Mouse (Mus musculus) C2C12 (cell line): Measurements from ENCODE around the gene Iqcb1. TPM values are rescaled to one million over a fixed set of nuclear protein-coding genes. Genes with fewer than 3 reads are reported as not detected.

Source experiments
- H3K27me3 ChIP-seq: one replicate; pipeline ENCODE4 v1.6.1; 2011; ENCODE audit not compliant: control insufficient read depth, insufficient read depth, insufficient read length
- H3K36me3 ChIP-seq: one replicate; pipeline ENCODE4 v1.6.1; 2011; ENCODE audit not compliant: control insufficient read depth, insufficient read depth
- H3K4me3 ChIP-seq: one replicate; pipeline ENCODE4 v1.5.1; 2011; ENCODE audit warnings: mild to moderate bottlenecking, control low read depth; ENCODE audit not compliant: poor library complexity, insufficient read depth, severe bottlenecking
- H3K79me2 ChIP-seq: one replicate; pipeline ENCODE4 v1.6.1; 2011; ENCODE audit not compliant: control insufficient read depth, insufficient read depth
- H3K79me3 ChIP-seq: one replicate; pipeline ENCODE4 v1.6.1; 2011; ENCODE audit warnings: low read depth, control low read depth
- H3ac ChIP-seq: one replicate; pipeline ENCODE3; 2011; ENCODE audit warnings: low read depth; ENCODE audit not compliant: control insufficient read depth, insufficient read length
- CEBPB ChIP-seq: IDR thresholded peaks from one replicate; pipeline ENCODE4 v1.6.1; 2011; ENCODE audit warnings: low read depth, mild to moderate bottlenecking, control low read depth, moderate library complexity
- CTCF ChIP-seq: IDR thresholded peaks from one replicate; pipeline ENCODE4 v1.5.1; 2011; ENCODE audit not compliant: control insufficient read depth, insufficient read depth, insufficient read length
- FOSL1 ChIP-seq: IDR thresholded peaks from one replicate; pipeline ENCODE4 v1.8.0; 2011; ENCODE audit warnings: mild to moderate bottlenecking, low read length; ENCODE audit not compliant: poor library complexity, insufficient read depth, severe bottlenecking
- MAX ChIP-seq: IDR thresholded peaks from one replicate; pipeline ENCODE4 v1.6.1; 2011; ENCODE audit warnings: mild to moderate bottlenecking, control low read depth
- MYOD1 ChIP-seq: IDR thresholded peaks from one replicate; pipeline ENCODE4 v1.6.1; 2011; ENCODE audit warnings: low read depth; ENCODE audit not compliant: control insufficient read depth, insufficient read length
- MYOG ChIP-seq: IDR thresholded peaks from one replicate; pipeline ENCODE4 v1.6.1; 2011; ENCODE audit not compliant: control insufficient read depth, insufficient read length; ENCODE audit errors: extremely low read depth
- USF1 ChIP-seq: IDR thresholded peaks from one replicate; pipeline ENCODE4 v1.6.1; 2011; ENCODE audit warnings: low read depth, mild to moderate bottlenecking, control low read depth, moderate library complexity
- polyA plus RNA-seq: library from polyadenylated mRNA; unstranded; fragments of >200 nt; fragmentation: generic; extraction: Trizol; gene quantifications from one replicate; pipeline ENCODE4 v1.2.1, GENCODE M21; 2012; ENCODE audit warnings: missing spikeins

Gene Iqcb1
- polyA plus RNA-seq, 1 experiment, result 3.4 TPM

GRCm38 (mm10) chr16:36884881-36885280, 56.7 kb downstream of the Iqcb1 start:
- TF ChIP-seq MYOD1 (no peak), MYOG (no peak), FOSL1 (no peak), CTCF (no peak), CEBPB (no peak), MAX (no peak), USF1 (no peak)
- Histone ChIP-seq H3K79me3 (no peaks in the 10 kb centered on the region), H3K36me3 (peaks cover 11% of the 10 kb centered on the region), H3ac (no peak overlapping the region), H3K79me2 (peaks cover 11% of the 10 kb centered on the region), H3K27me3 (no peaks in the 10 kb centered on the region), H3K4me3 (no peak overlapping the region)

- Histone ChIP-seq H3K27me3 (no peaks in the 10 kb centered on the region), H3K79me3 (no peaks in the 10 kb centered on the region), H3ac (no peak overlapping the region), H3K4me3 (no peak overlapping the region), H3K79me2 (peaks cover 4% of the 10 kb centered on the region), H3K36me3 (peaks cover 11% of the 10 kb centered on the region)
- TF ChIP-seq FOSL1 (no peak), MYOG (no peak), CTCF (no peak), MAX (no peak), USF1 (no peak), CEBPB (no peak)
Observed at GRCm38 (mm10) chr16:36885912-36886311, 57.7 kb downstream of the Iqcb1 start.

GRCm38 (mm10) chr16:36887546-36887945, 59.4 kb downstream of the Iqcb1 start:
- TF ChIP-seq MYOD1, result no peak
- TF ChIP-seq CEBPB, result no peak
- no peak for TF ChIP-seq MYOG
- TF ChIP-seq CTCF, result no peak
- TF ChIP-seq MAX, result no peak
- no peak for TF ChIP-seq FOSL1
- no peak for TF ChIP-seq USF1
- Histone ChIP-seq H3ac (no peak overlapping the region), H3K36me3 (peaks cover 16% of the 10 kb centered on the region)

GRCm38 (mm10) chr16:36890559-36890958, 62.4 kb downstream of the Iqcb1 start:
- no peaks in the 10 kb centered on the region for H3K79me2 ChIP-seq
- TF ChIP-seq FOSL1, result no peak
- no peak for TF ChIP-seq MAX
- no peak for TF ChIP-seq USF1
- TF ChIP-seq CTCF, result no peak
- no peak for TF ChIP-seq MYOG
- TF ChIP-seq CEBPB, result no peak
- no peak for TF ChIP-seq MYOD1
- H3K79me3 ChIP-seq, result no peaks in the 10 kb centered on the region
- peaks cover 26% of the 10 kb centered on the region for H3K36me3 ChIP-seq
- H3K27me3 ChIP-seq, result no peaks in the 10 kb centered on the region
- H3K4me3 ChIP-seq, result no peak overlapping the region
- no peak overlapping the region for H3ac ChIP-seq

More at GRCm38 (mm10) chr16:36887546-36887945, 59.4 kb downstream of the Iqcb1 start:
- no peaks in the 10 kb centered on the region for H3K79me2 ChIP-seq
- no peak overlapping the region for H3K4me3 ChIP-seq
- H3K79me3 ChIP-seq, result no peaks in the 10 kb centered on the region
- no peaks in the 10 kb centered on the region for H3K27me3 ChIP-seq

- TF ChIP-seq MAX, result no peak
- TF ChIP-seq USF1, result no peak
- Histone ChIP-seq H3K4me3 (no peak overlapping the region), H3ac (no peak overlapping the region), H3K79me2 (no peaks in the 10 kb centered on the region), H3K79me3 (no peaks in the 10 kb centered on the region), H3K36me3 (peaks cover 31% of the 10 kb centered on the region), H3K27me3 (no peaks in the 10 kb centered on the region)
Observed at GRCm38 (mm10) chr16:36891415-36891814, 63.2 kb downstream of the Iqcb1 start.

GRCm38 (mm10) chr16:36893317-36893716, 65.1 kb downstream of the Iqcb1 start:
- no peak overlapping the region for H3K4me3 ChIP-seq
- TF ChIP-seq FOSL1 (no peak), MYOG (no peak), CTCF (no peak), MYOD1 (no peak), CEBPB (no peak), MAX (no peak), USF1 (no peak)
- no peak overlapping the region for H3ac ChIP-seq
- no peaks in the 10 kb centered on the region for H3K27me3 ChIP-seq
- peaks cover 38% of the 10 kb centered on the region for H3K36me3 ChIP-seq
- no peaks in the 10 kb centered on the region for H3K79me2 ChIP-seq
- no peaks in the 10 kb centered on the region for H3K79me3 ChIP-seq
